Mouse (Mus musculus): ENCODE measurements at regions not wholly inside any gene's neighbourhood (a gene's known extent, or its start where the extent isn't known, plus 50 kb on each side); places are given as distances from the start of the nearest gene placed in this dataset.

DNA sequence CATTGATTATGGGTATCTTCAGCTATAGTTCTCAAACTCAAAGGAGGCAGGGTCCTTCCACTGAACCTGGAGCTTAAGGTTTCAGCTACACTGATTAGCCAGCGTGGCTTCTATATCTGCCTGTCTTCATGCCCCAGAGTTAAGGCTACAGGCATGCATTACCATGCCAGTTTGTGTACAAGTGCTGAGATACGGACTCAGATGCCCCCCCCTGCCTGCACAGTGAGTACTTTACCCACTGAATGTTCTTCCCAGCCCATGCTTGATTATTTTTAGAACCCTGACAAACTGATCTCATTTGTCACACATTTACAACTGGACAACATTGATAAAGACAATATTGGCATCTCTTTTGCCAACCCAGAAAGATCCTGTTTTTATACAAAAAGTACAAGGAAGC, 206.8 kb upstream of the Hey2 start:
- no peak for DNase-seq (ENCODE audit: low spot score)
- no peaks in the 10 kb centered on the region for H3K9me3 ChIP-seq (replicated peaks; ENCODE audit: low read length)
- no peak for ATAC-seq (replicated peaks; ENCODE audit: low FRiP score, low read depth)
- H3K4me1 ChIP-seq (replicated peaks; ENCODE audit: insufficient read depth, low read length) = no peaks in the 10 kb centered on the region
- no peak overlapping the region for H3K9ac ChIP-seq (ENCODE audit: low read depth, low read length)
- no peak overlapping the region for H3K27ac ChIP-seq
- no peaks in the 10 kb centered on the region for H3K36me3 ChIP-seq (ENCODE audit: insufficient read depth, low read length)
- H3K4me2 ChIP-seq (ENCODE audit: low read length) = no peak overlapping the region
- H3K27me3 ChIP-seq (ENCODE audit: insufficient read depth, low read length) = no peaks in the 10 kb centered on the region
- TF ChIP-seq CTCF (IDR thresholded peaks at IDR 0.05; ENCODE audit: low read depth) = no peak
- 83% methylated on average over 2 of the region's 2 CpGs for WGBS
- H3K4me3 ChIP-seq (replicated peaks; ENCODE audit: low read depth, low read length) = no peak overlapping the region

DNA sequence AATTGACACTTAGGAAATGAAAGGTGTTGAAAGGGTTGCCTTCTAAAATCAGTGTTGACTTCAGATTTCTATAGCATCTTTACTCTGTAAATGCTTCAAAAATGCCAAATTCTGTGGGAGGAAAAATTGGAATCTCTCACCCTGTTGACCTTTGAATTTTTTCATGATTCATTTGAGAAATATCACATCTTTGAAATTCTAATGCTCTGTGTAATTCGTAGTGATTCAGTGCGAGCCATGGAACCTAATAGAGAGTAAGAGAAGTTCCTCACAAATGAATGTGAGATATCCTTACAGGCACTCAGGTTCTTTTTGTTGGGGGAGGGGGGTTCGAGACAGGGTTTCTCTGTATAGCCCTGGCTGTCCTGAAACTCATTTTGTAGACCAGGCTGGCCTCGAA, 193.0 kb upstream of the Hey2 start:
- H3K27ac ChIP-seq = no peak overlapping the region
- H3K4me1 ChIP-seq (replicated peaks; ENCODE audit: insufficient read depth, low read length) = no peaks in the 10 kb centered on the region
- 78% methylated on average over 4 of the region's 4 CpGs for WGBS
- H3K4me2 ChIP-seq (ENCODE audit: low read length) = no peak overlapping the region
- ATAC-seq (replicated peaks; ENCODE audit: low FRiP score, low read depth) (no peak), DNase-seq (ENCODE audit: low spot score) (no peak)
- no peaks in the 10 kb centered on the region for H3K9me3 ChIP-seq (replicated peaks; ENCODE audit: low read length)
- H3K4me3 ChIP-seq (replicated peaks; ENCODE audit: low read depth, low read length) = no peak overlapping the region
- no peaks in the 10 kb centered on the region for H3K36me3 ChIP-seq (ENCODE audit: insufficient read depth, low read length)
- H3K9ac ChIP-seq (ENCODE audit: low read depth, low read length) = no peak overlapping the region
- H3K27me3 ChIP-seq (ENCODE audit: insufficient read depth, low read length) = no peaks in the 10 kb centered on the region
- no peak for TF ChIP-seq CTCF (IDR thresholded peaks at IDR 0.05; ENCODE audit: low read depth)

DNA sequence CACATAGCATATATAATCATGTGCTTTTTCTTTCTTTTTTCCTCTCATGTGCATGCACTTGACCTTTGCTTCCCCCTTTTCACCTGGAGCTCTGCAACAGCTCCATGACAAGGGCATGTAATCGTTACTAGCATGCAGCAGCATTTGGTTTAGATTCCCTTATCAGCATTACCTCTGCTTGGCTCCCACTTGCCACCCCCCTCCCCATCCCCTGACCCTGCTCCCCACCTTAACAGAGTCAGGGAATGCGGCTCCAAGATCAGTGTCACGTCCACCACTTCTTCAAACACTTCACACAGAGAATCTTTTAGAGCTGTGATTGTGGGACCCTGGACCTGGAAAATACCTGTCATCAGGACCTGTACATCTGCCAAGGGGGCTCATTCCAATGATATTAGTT, 192.2 kb upstream of the Hey2 start:
- no peak for TF ChIP-seq CTCF (IDR thresholded peaks at IDR 0.05; ENCODE audit: low read depth)
- no peaks in the 10 kb centered on the region for H3K9me3 ChIP-seq (replicated peaks; ENCODE audit: low read length)
- no peak overlapping the region for H3K27ac ChIP-seq
- H3K36me3 ChIP-seq (ENCODE audit: insufficient read depth, low read length) = no peaks in the 10 kb centered on the region
- no peak overlapping the region for H3K4me2 ChIP-seq (ENCODE audit: low read length)
- no peaks in the 10 kb centered on the region for H3K27me3 ChIP-seq (ENCODE audit: insufficient read depth, low read length)
- no peak overlapping the region for H3K9ac ChIP-seq (ENCODE audit: low read depth, low read length)
- H3K4me1 ChIP-seq (replicated peaks; ENCODE audit: insufficient read depth, low read length) = no peaks in the 10 kb centered on the region
- H3K4me3 ChIP-seq (replicated peaks; ENCODE audit: low read depth, low read length) = no peak overlapping the region
- no peak for DNase-seq (ENCODE audit: low spot score)
- ATAC-seq (replicated peaks; ENCODE audit: low FRiP score, low read depth) = no peak
- WGBS = 58% methylated on average over 3 of the region's 3 CpGs

DNA sequence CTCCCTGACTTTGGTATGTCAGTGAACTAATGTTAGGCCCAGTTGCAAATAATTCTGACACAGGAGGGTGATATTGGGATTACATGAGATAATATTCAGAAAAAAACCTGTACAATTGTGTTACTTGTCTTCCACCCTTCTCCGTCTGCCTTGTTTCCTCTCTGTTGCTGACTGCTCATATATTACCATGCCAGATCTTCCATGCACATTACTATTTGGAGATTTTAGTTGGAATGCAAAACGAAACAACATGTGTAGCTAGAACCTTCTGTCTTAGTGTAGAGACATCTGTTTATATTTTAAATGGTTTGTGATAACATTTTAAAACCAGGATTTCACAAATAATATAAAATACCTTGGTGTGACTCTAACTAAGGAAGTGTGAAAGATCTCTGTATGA, 188.1 kb upstream of the Hey2 start:
- Histone ChIP-seq H3K27me3 (ENCODE audit: insufficient read depth, low read length) (no peaks in the 10 kb centered on the region), H3K9ac (ENCODE audit: low read depth, low read length) (no peak overlapping the region), H3K9me3 (replicated peaks; ENCODE audit: low read length) (no peaks in the 10 kb centered on the region), H3K4me3 (replicated peaks; ENCODE audit: low read depth, low read length) (no peak overlapping the region), H3K36me3 (ENCODE audit: insufficient read depth, low read length) (no peaks in the 10 kb centered on the region), H3K4me1 (replicated peaks; ENCODE audit: insufficient read depth, low read length) (no peaks in the 10 kb centered on the region), H3K4me2 (ENCODE audit: low read length) (no peak overlapping the region), H3K27ac (no peak overlapping the region)
- ATAC-seq (replicated peaks; ENCODE audit: low FRiP score, low read depth) = no peak
- WGBS = 74% methylated on average over 2 of the region's 2 CpGs
- TF ChIP-seq CTCF (IDR thresholded peaks at IDR 0.05; ENCODE audit: low read depth) = no peak
- DNase-seq (ENCODE audit: low spot score) = no peak

DNA sequence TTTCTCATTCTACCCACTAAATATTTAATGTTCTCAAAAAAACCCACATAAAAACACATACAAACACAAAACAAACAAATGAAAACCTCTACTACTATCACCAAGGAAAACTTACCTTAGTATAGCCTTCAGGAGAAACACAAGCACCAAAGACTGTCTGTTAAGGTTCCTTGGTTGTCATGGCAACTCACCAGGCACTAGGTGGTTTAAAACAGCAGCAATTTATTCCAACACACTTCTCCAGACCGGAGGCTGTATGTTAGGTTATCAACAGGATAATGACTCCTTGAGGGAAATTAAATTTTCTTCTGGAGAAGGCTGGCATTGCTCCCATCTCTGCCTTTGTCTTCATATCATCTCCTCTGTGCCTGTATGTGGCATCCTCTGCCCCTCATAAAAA, 183.8 kb upstream of the Hey2 start:
- H3K36me3 ChIP-seq (ENCODE audit: insufficient read depth, low read length) = no peaks in the 10 kb centered on the region
- H3K4me1 ChIP-seq (replicated peaks; ENCODE audit: insufficient read depth, low read length) = no peaks in the 10 kb centered on the region
- DNase-seq (ENCODE audit: low spot score) (no peak), ATAC-seq (replicated peaks; ENCODE audit: low FRiP score, low read depth) (no peak)
- H3K27ac ChIP-seq = no peak overlapping the region
- no peaks in the 10 kb centered on the region for H3K27me3 ChIP-seq (ENCODE audit: insufficient read depth, low read length)
- H3K4me2 ChIP-seq (ENCODE audit: low read length) = no peak overlapping the region
- no peak overlapping the region for H3K9ac ChIP-seq (ENCODE audit: low read depth, low read length)
- no peak for TF ChIP-seq CTCF (IDR thresholded peaks at IDR 0.05; ENCODE audit: low read depth)
- H3K4me3 ChIP-seq (replicated peaks; ENCODE audit: low read depth, low read length) = no peak overlapping the region
- 33% methylated on average over 1 of the region's 1 CpGs for WGBS
- H3K9me3 ChIP-seq (replicated peaks; ENCODE audit: low read length) = no peaks in the 10 kb centered on the region

DNA sequence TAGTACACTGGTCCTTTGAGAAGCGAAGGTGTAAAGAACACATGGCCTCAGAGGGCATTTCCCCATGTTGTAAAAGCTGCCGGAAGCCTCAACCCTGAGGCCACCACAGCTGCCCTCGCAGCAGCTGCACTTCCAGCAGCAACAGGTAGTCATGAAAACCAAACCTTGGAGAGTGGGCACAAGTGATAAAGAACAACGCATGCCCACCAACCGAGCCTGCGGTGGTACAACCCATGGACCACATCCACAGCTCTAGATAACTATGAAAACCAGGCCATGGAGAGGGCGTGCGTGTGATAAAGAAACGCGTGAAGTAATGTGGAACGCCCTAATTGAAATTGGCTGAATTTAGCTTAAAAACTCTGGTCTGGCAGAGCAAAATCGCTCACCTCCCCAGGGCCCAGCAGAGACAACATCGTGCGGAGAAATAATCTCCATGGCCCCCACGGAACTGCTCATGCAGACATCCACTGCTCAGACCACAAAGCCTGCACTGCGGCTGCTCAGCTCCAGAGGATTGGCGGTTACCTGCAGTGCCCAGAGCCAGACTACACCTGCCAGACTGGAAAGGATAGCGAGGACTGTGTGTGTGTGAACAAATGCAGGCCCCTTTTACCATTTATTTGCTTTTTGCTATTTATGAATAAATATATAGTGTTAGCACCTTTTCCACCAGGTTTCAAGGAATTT, 170.2 kb upstream of the Hey2 start:
- Histone ChIP-seq H3K27me3 (ENCODE audit: insufficient read depth, low read length) (no peaks in the 10 kb centered on the region), H3K4me1 (replicated peaks; ENCODE audit: insufficient read depth, low read length) (no peaks in the 10 kb centered on the region), H3K4me3 (replicated peaks; ENCODE audit: low read depth, low read length) (no peak overlapping the region), H3K36me3 (ENCODE audit: insufficient read depth, low read length) (no peaks in the 10 kb centered on the region), H3K27ac (no peak overlapping the region), H3K9me3 (replicated peaks; ENCODE audit: low read length) (no peaks in the 10 kb centered on the region), H3K9ac (ENCODE audit: low read depth, low read length) (no peak overlapping the region), H3K4me2 (ENCODE audit: low read length) (no peak overlapping the region)
- DNase-seq (ENCODE audit: low spot score) = no peak
- ATAC-seq (replicated peaks; ENCODE audit: low FRiP score, low read depth) = no peak
- WGBS = 68% methylated on average over 18 of the region's 18 CpGs
- TF ChIP-seq CTCF (IDR thresholded peaks at IDR 0.05; ENCODE audit: low read depth) = no peak

DNA sequence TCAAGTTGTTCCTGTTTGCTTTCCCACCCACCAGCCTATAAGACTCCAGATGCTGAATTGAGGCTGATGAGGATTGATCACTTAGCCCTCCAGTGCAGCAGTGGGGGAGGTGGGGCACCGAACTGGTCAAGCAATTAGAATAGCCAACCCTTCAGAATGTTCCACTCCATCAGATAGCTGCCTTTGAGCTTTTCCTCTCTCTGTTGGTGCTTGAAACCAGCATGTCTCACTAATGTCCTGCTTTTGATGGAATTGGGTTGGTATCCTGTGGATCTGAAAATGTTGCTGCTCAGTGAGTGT, 167.3 kb upstream of the Hey2 start:
- Histone ChIP-seq H3K27me3 (ENCODE audit: insufficient read depth, low read length) (no peaks in the 10 kb centered on the region), H3K4me3 (replicated peaks; ENCODE audit: low read depth, low read length) (no peak overlapping the region), H3K9ac (ENCODE audit: low read depth, low read length) (no peak overlapping the region), H3K36me3 (ENCODE audit: insufficient read depth, low read length) (no peaks in the 10 kb centered on the region), H3K27ac (no peak overlapping the region), H3K4me1 (replicated peaks; ENCODE audit: insufficient read depth, low read length) (no peaks in the 10 kb centered on the region), H3K4me2 (ENCODE audit: low read length) (no peak overlapping the region), H3K9me3 (replicated peaks; ENCODE audit: low read length) (no peaks in the 10 kb centered on the region)
- WGBS = 8% methylated on average over 1 of the region's 1 CpGs
- no peak for DNase-seq (ENCODE audit: low spot score)
- TF ChIP-seq CTCF (IDR thresholded peaks at IDR 0.05; ENCODE audit: low read depth) = no peak
- no peak; the same call in 1 of the 2 replicates for ATAC-seq (replicated peaks; ENCODE audit: low FRiP score, low read depth)
